Mouse (Mus musculus): ENCODE measurements around the gene Pcsk5. TPM values are rescaled to one million over a fixed set of nuclear protein-coding genes. Genes with fewer than 3 reads are reported as not detected.

Gene Pcsk5
- polyA plus RNA-seq, 1 experiment: 1.2 TPM

GRCm38 (mm10) chr19:17745380-17745779 lies 92.1 kb downstream of the Pcsk5 start:
- 84% methylated on average over 2 of the region's 2 CpGs for WGBS
- H3K4me3 ChIP-seq (ENCODE audit: extremely low read depth, insufficient read depth, insufficient read length): no peak overlapping the region
- H3K27ac ChIP-seq (ENCODE audit: insufficient read depth, low read length): no peak overlapping the region
- H3K27me3 ChIP-seq (ENCODE audit: control insufficient read depth, insufficient read depth, low read length): no peaks in the 10 kb centered on the region
- no peaks in the 10 kb centered on the region for H3K36me3 ChIP-seq (ENCODE audit: control insufficient read depth, insufficient read depth, low read length)
- no peak for TF ChIP-seq POLR2A (IDR thresholded peaks at IDR 0.05; ENCODE audit: low read depth, low read length)
- TF ChIP-seq CTCF (IDR thresholded peaks at IDR 0.05; ENCODE audit: extremely low read depth, insufficient read depth, insufficient read length, insufficient replicate concordance): no peak
- DNase-seq (ENCODE audit: low read depth in 1 of 2, low spot score in 2 of 2): no peak
- no peaks in the 10 kb centered on the region for H3K4me1 ChIP-seq (ENCODE audit: control insufficient read depth, insufficient read depth, insufficient read length)

GRCm38 (mm10) chr19:17744474-17745069 lies 92.9 kb downstream of the Pcsk5 start:
- DNase-seq (ENCODE audit: low read depth in 1 of 2, low spot score in 2 of 2): no peak
- Histone ChIP-seq H3K27me3 (ENCODE audit: control insufficient read depth, insufficient read depth, low read length) (no peaks in the 10 kb centered on the region), H3K4me1 (ENCODE audit: control insufficient read depth, insufficient read depth, insufficient read length) (no peaks in the 10 kb centered on the region), H3K36me3 (ENCODE audit: control insufficient read depth, insufficient read depth, low read length) (no peaks in the 10 kb centered on the region), H3K4me3 (ENCODE audit: extremely low read depth, insufficient read depth, insufficient read length) (no peak overlapping the region), H3K27ac (ENCODE audit: insufficient read depth, low read length) (no peak overlapping the region)
- 90% methylated on average over 8 of the region's 8 CpGs for WGBS
- TF ChIP-seq POLR2A (IDR thresholded peaks at IDR 0.05; ENCODE audit: low read depth, low read length) (no peak), CTCF (IDR thresholded peaks at IDR 0.05; ENCODE audit: extremely low read depth, insufficient read depth, insufficient read length, insufficient replicate concordance) (no peak)

GRCm38 (mm10) chr19:17741465-17741864 lies 96.0 kb downstream of the Pcsk5 start:
- no peak for DNase-seq (ENCODE audit: low read depth in 1 of 2, low spot score in 2 of 2)
- no peak for TF ChIP-seq POLR2A (IDR thresholded peaks at IDR 0.05; ENCODE audit: low read depth, low read length)
- TF ChIP-seq CTCF (IDR thresholded peaks at IDR 0.05; ENCODE audit: extremely low read depth, insufficient read depth, insufficient read length, insufficient replicate concordance): no peak
- 39% methylated on average over 1 of the region's 1 CpGs for WGBS

GRCm38 (mm10) chr19:17732676-17733277 lies 104.7 kb downstream of the Pcsk5 start:
- Histone ChIP-seq H3K36me3 (ENCODE audit: control insufficient read depth, insufficient read depth, low read length) (no peaks in the 10 kb centered on the region), H3K4me3 (ENCODE audit: extremely low read depth, insufficient read depth, insufficient read length) (no peak overlapping the region), H3K27me3 (ENCODE audit: control insufficient read depth, insufficient read depth, low read length) (no peaks in the 10 kb centered on the region), H3K27ac (ENCODE audit: insufficient read depth, low read length) (no peak overlapping the region), H3K4me1 (ENCODE audit: control insufficient read depth, insufficient read depth, insufficient read length) (no peaks in the 10 kb centered on the region)
- TF ChIP-seq POLR2A (IDR thresholded peaks at IDR 0.05; ENCODE audit: low read depth, low read length): no peak
- no peak for TF ChIP-seq CTCF (IDR thresholded peaks at IDR 0.05; ENCODE audit: extremely low read depth, insufficient read depth, insufficient read length, insufficient replicate concordance)
- DNase-seq (ENCODE audit: low read depth in 1 of 2, low spot score in 2 of 2): no peak

More at GRCm38 (mm10) chr19:17741465-17741864, 96.0 kb downstream of the Pcsk5 start:
- no peaks in the 10 kb centered on the region for H3K4me1 ChIP-seq (ENCODE audit: control insufficient read depth, insufficient read depth, insufficient read length)
- no peaks in the 10 kb centered on the region for H3K36me3 ChIP-seq (ENCODE audit: control insufficient read depth, insufficient read depth, low read length)
- H3K4me3 ChIP-seq (ENCODE audit: extremely low read depth, insufficient read depth, insufficient read length): no peak overlapping the region
- H3K27ac ChIP-seq (ENCODE audit: insufficient read depth, low read length): no peak overlapping the region
- no peaks in the 10 kb centered on the region for H3K27me3 ChIP-seq (ENCODE audit: control insufficient read depth, insufficient read depth, low read length)

DNA sequence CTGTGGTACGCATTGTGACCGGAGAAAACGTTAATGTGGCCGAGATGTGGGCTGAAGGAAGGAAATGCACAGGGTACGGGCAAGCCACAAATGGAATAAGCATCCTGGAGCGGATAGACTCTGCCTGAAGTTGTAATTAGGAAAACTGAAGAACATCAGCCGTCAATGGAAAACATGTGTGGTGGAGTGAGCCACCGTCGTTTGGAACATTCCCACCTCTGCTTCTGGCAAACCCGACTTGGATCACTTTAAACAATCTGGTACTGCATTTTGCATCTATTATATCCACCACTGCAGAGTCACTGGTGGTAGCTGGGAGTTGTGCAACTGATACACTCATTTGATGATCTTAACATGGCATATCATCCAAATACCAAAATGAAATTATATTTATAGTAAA lies 120.4 kb downstream of the Pcsk5 start:
- DNase-seq (ENCODE audit: low read depth in 1 of 2, low spot score in 2 of 2): no peak
- TF ChIP-seq CTCF (IDR thresholded peaks at IDR 0.05; ENCODE audit: extremely low read depth, insufficient read depth, insufficient read length, insufficient replicate concordance): no peak
- TF ChIP-seq POLR2A (IDR thresholded peaks at IDR 0.05; ENCODE audit: low read depth, low read length): no peak
- Histone ChIP-seq H3K27ac (ENCODE audit: insufficient read depth, low read length) (no peak overlapping the region), H3K4me1 (ENCODE audit: control insufficient read depth, insufficient read depth, insufficient read length) (no peaks in the 10 kb centered on the region), H3K36me3 (ENCODE audit: control insufficient read depth, insufficient read depth, low read length) (no peaks in the 10 kb centered on the region), H3K4me3 (ENCODE audit: extremely low read depth, insufficient read depth, insufficient read length) (no peak overlapping the region), H3K27me3 (ENCODE audit: control insufficient read depth, insufficient read depth, low read length) (no peaks in the 10 kb centered on the region)
- WGBS: 63% methylated on average over 10 of the region's 10 CpGs

- WGBS: 90% methylated on average over 9 of the region's 9 CpGs
- no peak for DNase-seq (ENCODE audit: low read depth in 1 of 2, low spot score in 2 of 2)
- TF ChIP-seq CTCF (IDR thresholded peaks at IDR 0.05; ENCODE audit: extremely low read depth, insufficient read depth, insufficient read length, insufficient replicate concordance) (no peak), POLR2A (IDR thresholded peaks at IDR 0.05; ENCODE audit: low read depth, low read length) (no peak)
- Histone ChIP-seq H3K27ac (ENCODE audit: insufficient read depth, low read length) (no peak overlapping the region), H3K4me1 (ENCODE audit: control insufficient read depth, insufficient read depth, insufficient read length) (no peaks in the 10 kb centered on the region), H3K4me3 (ENCODE audit: extremely low read depth, insufficient read depth, insufficient read length) (no peak overlapping the region), H3K27me3 (ENCODE audit: control insufficient read depth, insufficient read depth, low read length) (no peaks in the 10 kb centered on the region), H3K36me3 (ENCODE audit: control insufficient read depth, insufficient read depth, low read length) (no peaks in the 10 kb centered on the region)
Observed at GRCm38 (mm10) chr19:17715281-17715955, 122.0 kb downstream of the Pcsk5 start.

GRCm38 (mm10) chr19:17691626-17692025 lies 145.8 kb downstream of the Pcsk5 start:
- no peak for TF ChIP-seq POLR2A (IDR thresholded peaks at IDR 0.05; ENCODE audit: low read depth, low read length)
- TF ChIP-seq CTCF (IDR thresholded peaks at IDR 0.05; ENCODE audit: extremely low read depth, insufficient read depth, insufficient read length, insufficient replicate concordance): no peak
- Histone ChIP-seq H3K36me3 (ENCODE audit: control insufficient read depth, insufficient read depth, low read length) (no peaks in the 10 kb centered on the region), H3K4me1 (ENCODE audit: control insufficient read depth, insufficient read depth, insufficient read length) (no peaks in the 10 kb centered on the region), H3K27ac (ENCODE audit: insufficient read depth, low read length) (no peak overlapping the region), H3K27me3 (ENCODE audit: control insufficient read depth, insufficient read depth, low read length) (no peaks in the 10 kb centered on the region), H3K4me3 (ENCODE audit: extremely low read depth, insufficient read depth, insufficient read length) (no peak overlapping the region)
- WGBS: 92% methylated on average over 6 of the region's 6 CpGs
- DNase-seq (ENCODE audit: low read depth in 1 of 2, low spot score in 2 of 2): no peak
